In genomic region chr16:97679252-97679651, GRCm38 (mm10) we compare ENCODE assay signal across 28 mouse cellular contexts.
DNase-seq lines count a peak whose midpoint lies in the region; ATAC-seq and TF ChIP-seq lines count a peak whose summit lies in the region.
"Had no signal": no experiment of that assay in that cellular context is flagged by ENCODE, and none has a peak within 500 bp of the region (broad histone marks: within the 10 kb centered on the region; RNA-seq: fewer than 3 reads in every experiment).

No protein-coding gene starts in this region.

- H3K4me2 ChIP-seq in lung, postnatal 0 days (replicated peaks; ENCODE audit: low read depth, low read length), result no peak overlapping the region
- H3K4me2 ChIP-seq in intestine, embryonic 16.5 days (ENCODE audit: low read depth, low read length), result no peak overlapping the region
- no peak overlapping the region for H3K4me2 ChIP-seq in stomach, embryonic 16.5 days (ENCODE audit: low read depth, low read length)
- H3K4me2 ChIP-seq in hindbrain, embryonic 12.5 days (replicated peaks), result no peak overlapping the region
- H3K4me2 ChIP-seq: embryonic facial prominence, embryonic 12.5 days; embryonic facial prominence, embryonic 15.5 days; heart, embryonic 13.5 days; hindbrain, embryonic 15.5 days had no signal

- no peaks in the 10 kb centered on the region for H3K9me3 ChIP-seq in lung, postnatal 0 days (ENCODE audit: low read length)
- H3K9me3 ChIP-seq in intestine, embryonic 16.5 days (ENCODE audit: control insufficient read depth, low read length), result no peaks in the 10 kb centered on the region
- no peaks in the 10 kb centered on the region for H3K9me3 ChIP-seq in stomach, embryonic 16.5 days (replicated peaks; ENCODE audit: control insufficient read depth, low read length)
- no peaks in the 10 kb centered on the region for H3K9me3 ChIP-seq in hindbrain, embryonic 12.5 days (replicated peaks)
- H3K9me3 ChIP-seq: embryonic facial prominence, embryonic 12.5 days; embryonic facial prominence, embryonic 15.5 days; G1E; heart, embryonic 10.5 days; heart, embryonic 13.5 days; hindbrain, embryonic 15.5 days had no signal

- no peaks in the 10 kb centered on the region for H3K4me1 ChIP-seq in lung, postnatal 0 days (ENCODE audit: insufficient read depth, low read depth, low read length)
- H3K4me1 ChIP-seq in intestine, embryonic 16.5 days (ENCODE audit: control insufficient read depth, insufficient read depth, low read length), result no peaks in the 10 kb centered on the region
- H3K4me1 ChIP-seq in stomach, embryonic 16.5 days (ENCODE audit: control insufficient read depth, insufficient read depth, low read length), result no peaks in the 10 kb centered on the region
- no peaks in the 10 kb centered on the region for H3K4me1 ChIP-seq in hindbrain, embryonic 12.5 days
- H3K4me1 ChIP-seq: embryonic facial prominence, embryonic 12.5 days; hindbrain, embryonic 15.5 days had no signal

- no peak overlapping the region for H3K27ac ChIP-seq in lung, postnatal 0 days (ENCODE audit: low read length)
- H3K27ac ChIP-seq in intestine, embryonic 16.5 days (ENCODE audit: low read length), result no peak overlapping the region; the same call in 1 of the 2 replicates
- H3K27ac ChIP-seq in stomach, embryonic 16.5 days (ENCODE audit: low read length), result peak overlapping the region; percentile 11; the same call in 1 of the 2 replicates
- no peak overlapping the region for H3K27ac ChIP-seq in hindbrain, embryonic 12.5 days
- H3K27ac ChIP-seq: embryonic facial prominence, embryonic 12.5 days; embryonic facial prominence, embryonic 15.5 days; heart, adult 2 months; heart, embryonic 10.5 days; heart, embryonic 13.5 days; hindbrain, embryonic 15.5 days had no signal

- H3K9ac ChIP-seq in lung, postnatal 0 days (replicated peaks; ENCODE audit: low read depth), result no peak overlapping the region
- no peak overlapping the region for H3K9ac ChIP-seq in intestine, embryonic 16.5 days (ENCODE audit: low read depth, low read length)
- no peak overlapping the region for H3K9ac ChIP-seq in stomach, embryonic 16.5 days (ENCODE audit: low read length)
- H3K9ac ChIP-seq in hindbrain, embryonic 12.5 days, result no peak overlapping the region
- H3K9ac ChIP-seq: embryonic facial prominence, embryonic 12.5 days; embryonic facial prominence, embryonic 15.5 days; forebrain, postnatal 0 days; heart, embryonic 13.5 days; hindbrain, embryonic 15.5 days had no signal

- no peak for TF ChIP-seq EP300 in lung, postnatal 0 days (IDR thresholded peaks at IDR 0.05)

- 0 out of 2 replicates have a peak, but pooled peaks have one; percentile 32 for ATAC-seq in lung, postnatal 0 days
- peak; percentile 75 for ATAC-seq in intestine, embryonic 16.5 days
- no peak for ATAC-seq in stomach, embryonic 16.5 days (ENCODE audit: insufficient read depth, low FRiP score)
- no peak for ATAC-seq in hindbrain, embryonic 12.5 days (ENCODE audit: low FRiP score)
- ATAC-seq: forebrain, embryonic 14.5 days; forebrain, postnatal 0 days; Patski had no signal

- H3K4me3 ChIP-seq in lung, postnatal 0 days (ENCODE audit: low read depth, low read length), result no peak overlapping the region
- no peak overlapping the region for H3K4me3 ChIP-seq in intestine, embryonic 16.5 days (ENCODE audit: low read length)
- H3K4me3 ChIP-seq in stomach, embryonic 16.5 days (replicated peaks; ENCODE audit: low read length), result no peak overlapping the region
- no peak overlapping the region for H3K4me3 ChIP-seq in hindbrain, embryonic 12.5 days
- H3K4me3 ChIP-seq: embryonic facial prominence, embryonic 12.5 days; embryonic facial prominence, embryonic 15.5 days; heart, adult 2 months; heart, embryonic 10.5 days; heart, embryonic 13.5 days; hindbrain, embryonic 15.5 days had no signal

- TF ChIP-seq CTCF in lung, postnatal 0 days (IDR thresholded peaks at IDR 0.05), result no peak

- no peaks in the 10 kb centered on the region for H3K27me3 ChIP-seq in lung, postnatal 0 days (replicated peaks; ENCODE audit: insufficient read depth, low read length)
- no peaks in the 10 kb centered on the region for H3K27me3 ChIP-seq in intestine, embryonic 16.5 days (replicated peaks; ENCODE audit: control insufficient read depth, insufficient read depth, low read length)
- no peaks in the 10 kb centered on the region for H3K27me3 ChIP-seq in stomach, embryonic 16.5 days (ENCODE audit: control insufficient read depth, insufficient read depth, low read length)
- H3K27me3 ChIP-seq in hindbrain, embryonic 12.5 days, result no peaks in the 10 kb centered on the region
- H3K27me3 ChIP-seq: CH12.LX; embryonic facial prominence, embryonic 12.5 days; embryonic facial prominence, embryonic 15.5 days; hindbrain, embryonic 15.5 days; Patski had no signal

- peak; percentile 50 for DNase-seq in lung, postnatal 0 days (ENCODE audit: low spot score)
- DNase-seq in lung, postnatal 10 days, result no peak
- no peak for DNase-seq in adrenal gland, postnatal 4 days (ENCODE audit: low spot score in 2 of 2)
- DNase-seq: adrenal gland, postnatal 10 days; adrenal gland, postnatal 36 days; B cell, adult 2 months; cerebellum, adult 11 months; cerebellum, adult 2 months; cerebellum, adult 9-11 months; cerebellum, postnatal 25 days; forebrain, postnatal 0 days; gastrocnemius, postnatal 10 days; gastrocnemius, postnatal 36 days; heart, adult 2 months; heart, postnatal 14 days; heart, postnatal 4 days had no signal

- 20% methylated on average over 2 of the region's 2 CpGs for WGBS in lung, postnatal 0 days
- WGBS in intestine, embryonic 16.5 days, result 58% methylated on average over 2 of the region's 2 CpGs
- WGBS in stomach, embryonic 16.5 days, result 39% methylated on average over 2 of the region's 2 CpGs
- WGBS in hindbrain, embryonic 12.5 days, result 53% methylated on average over 2 of the region's 2 CpGs

- no peaks in the 10 kb centered on the region for H3K36me3 ChIP-seq in lung, postnatal 0 days (ENCODE audit: insufficient read depth, low read length)
- no peaks in the 10 kb centered on the region for H3K36me3 ChIP-seq in intestine, embryonic 16.5 days (ENCODE audit: control insufficient read depth, insufficient read depth, low read length)
- H3K36me3 ChIP-seq in stomach, embryonic 16.5 days (ENCODE audit: control insufficient read depth, insufficient read depth, low read length), result no peaks in the 10 kb centered on the region
- H3K36me3 ChIP-seq in hindbrain, embryonic 12.5 days, result no peaks in the 10 kb centered on the region
- H3K36me3 ChIP-seq: embryonic facial prominence, embryonic 12.5 days; embryonic facial prominence, embryonic 15.5 days; G1E; heart, embryonic 10.5 days; heart, embryonic 13.5 days; hindbrain, embryonic 15.5 days had no signal

Comparison
In these comparisons a context has a peak if more than half of its experiments do, and no peak if none do; other contexts are left out.
1. ATAC-seq: peak in lung, postnatal 0 days (single experiment) and intestine, embryonic 16.5 days (single experiment); none in stomach, embryonic 16.5 days (single experiment) and hindbrain, embryonic 12.5 days (single experiment).